Mouse (Mus musculus): ENCODE data around the gene Lrrc36. TPM values are rescaled to one million over a fixed set of nuclear protein-coding genes. Genes with fewer than 3 reads are reported as not detected.

Gene Lrrc36
- total RNA-seq, 2 experiments from 2014 or later, result 0.53 to 0.97 TPM

- DNase-seq, result no peak
- intact Hi-C loops (cut with DNase I; ENCODE audit: low total_unique reads), result loop anchor here (10.0 kb wide), 1 partner anchor 50 kb away; no protein-coding TSS in a partner anchor
These were observed 41.8 kb downstream of the Lrrc36 start for GRCm38 (mm10) chr8:105455218-105455617.

- intact Hi-C loops (cut with DNase I; ENCODE audit: low total_unique reads), result no loop called here
- DNase-seq, result no peak
These were observed 47.9 kb downstream of the Lrrc36 start for GRCm38 (mm10) chr8:105461085-105461803.

- DNase-seq, result no peak
- intact Hi-C loops (cut with DNase I; ENCODE audit: low total_unique reads), result no loop called here
These were observed 51.2 kb downstream of the Lrrc36 start for GRCm38 (mm10) chr8:105464595-105464994.

- intact Hi-C loops (cut with DNase I; ENCODE audit: low total_unique reads), result no loop called here
- DNase-seq, result no peak
These were observed 52.9 kb downstream of the Lrrc36 start for GRCm38 (mm10) chr8:105466246-105466645.

- no peak for DNase-seq
- intact Hi-C loops (cut with DNase I; ENCODE audit: low total_unique reads), result no loop called here
These were observed 53.4 kb downstream of the Lrrc36 start for GRCm38 (mm10) chr8:105466700-105467291.

- no peak for DNase-seq
- intact Hi-C loops (cut with DNase I; ENCODE audit: low total_unique reads), result no loop called here
These were observed 54.1 kb downstream of the Lrrc36 start for GRCm38 (mm10) chr8:105467396-105467985.

GRCm38 (mm10) chr8:105468002-105468720, 54.8 kb downstream of the Lrrc36 start:
- intact Hi-C loops (cut with DNase I; ENCODE audit: low total_unique reads), result no loop called here
- no peak for DNase-seq

GRCm38 (mm10) chr8:105469041-105469695, 55.8 kb downstream of the Lrrc36 start:
- peak; percentile 59 for DNase-seq
- intact Hi-C loops (cut with DNase I; ENCODE audit: low total_unique reads), result no loop called here

GRCm38 (mm10) chr8:105469816-105470215, 56.4 kb downstream of the Lrrc36 start:
- DNase-seq, result no peak
- intact Hi-C loops (cut with DNase I; ENCODE audit: low total_unique reads), result no loop called here

GRCm38 (mm10) chr8:105470262-105470661, 56.9 kb downstream of the Lrrc36 start:
- intact Hi-C loops (cut with DNase I; ENCODE audit: low total_unique reads), result no loop called here
- DNase-seq, result no peak

- intact Hi-C loops (cut with DNase I; ENCODE audit: low total_unique reads), result no loop called here
- DNase-seq, result no peak
These were observed 57.4 kb downstream of the Lrrc36 start for GRCm38 (mm10) chr8:105470681-105471313.

GRCm38 (mm10) chr8:105471314-105472015, 58.1 kb downstream of the Lrrc36 start, which contains the start of gene Tppp3:
Tppp3 (minus strand) TSS chr8:105471526.
- intact Hi-C loops (cut with DNase I; ENCODE audit: low total_unique reads), result no loop called here
- DNase-seq, result peak; percentile 98

GRCm38 (mm10) chr8:105472414-105472932, 59.1 kb downstream of the Lrrc36 start:
- DNase-seq, result no peak
- intact Hi-C loops (cut with DNase I; ENCODE audit: low total_unique reads), result no loop called here

- no peak for DNase-seq
- intact Hi-C loops (cut with DNase I; ENCODE audit: low total_unique reads), result no loop called here
These were observed 59.6 kb downstream of the Lrrc36 start for GRCm38 (mm10) chr8:105472983-105473382.

- intact Hi-C loops (cut with DNase I; ENCODE audit: low total_unique reads), result no loop called here
- peak; percentile 70 for DNase-seq
These were observed 60.6 kb downstream of the Lrrc36 start for GRCm38 (mm10) chr8:105473816-105474606.

- intact Hi-C loops (cut with DNase I; ENCODE audit: low total_unique reads), result loop anchor here (5.0 kb wide), 2 partner anchors 37 to 112 kb away; no protein-coding TSS in a partner anchor
- no peak for DNase-seq
These were observed 61.3 kb downstream of the Lrrc36 start for GRCm38 (mm10) chr8:105474680-105475079.

GRCm38 (mm10) chr8:105475254-105475653, 61.9 kb downstream of the Lrrc36 start:
- intact Hi-C loops (cut with DNase I; ENCODE audit: low total_unique reads), result loop anchor here (5.0 kb wide), 2 partner anchors 38 to 113 kb away; no protein-coding TSS in a partner anchor

More at GRCm38 (mm10) chr8:105475254-105475653, 61.9 kb downstream of the Lrrc36 start:
- DNase-seq, result peak; percentile 79
